11 mouse cellular contexts compared by ENCODE assay signal in the genomic region with DNA sequence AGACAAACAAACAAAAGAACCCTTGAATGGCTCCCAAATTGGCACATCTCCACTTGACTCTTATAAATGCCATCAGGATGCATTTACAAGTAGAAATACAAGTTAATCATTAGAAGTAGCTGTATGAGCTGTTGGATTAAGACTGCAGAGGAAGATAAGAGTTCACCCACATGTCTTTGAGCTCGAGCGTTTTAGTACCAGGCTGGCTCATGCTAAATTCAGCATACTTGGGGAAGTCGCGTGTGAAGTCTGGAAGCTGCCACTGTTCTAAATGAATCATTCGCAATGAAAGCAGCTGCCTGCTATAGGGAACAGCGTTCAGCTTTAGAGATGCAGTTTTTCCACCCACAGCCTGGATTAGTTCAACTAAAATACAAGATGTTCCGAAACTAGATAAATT. TPM values are rescaled to one million over a fixed set of nuclear protein-coding genes. Genes with fewer than 3 reads are reported as not detected.
DNase-seq lines count a peak whose midpoint lies in the region; TF ChIP-seq lines count a peak whose summit lies in the region.
"Had no signal": no experiment of that assay in that cellular context is flagged by ENCODE, and none has a peak within 500 bp of the region (broad histone marks: within the 10 kb centered on the region; RNA-seq: fewer than 3 reads in every experiment).

No protein-coding gene starts in this region.

- no peaks in the 10 kb centered on the region for H3K27me3 ChIP-seq in cerebellum, adult 2 months (ENCODE audit: control insufficient read depth, insufficient read depth, low read length)
- H3K27me3 ChIP-seq in embryonic facial prominence, embryonic 10.5 days (replicated peaks; ENCODE audit: low read depth, poor library complexity, severe bottlenecking) = no peaks in the 10 kb centered on the region
- H3K27me3 ChIP-seq: liver, embryonic 13.5 days; midbrain, embryonic 15.5 days had no signal

- H3K36me3 ChIP-seq in embryonic facial prominence, embryonic 10.5 days (replicated peaks) = no peaks in the 10 kb centered on the region
- H3K36me3 ChIP-seq: liver, embryonic 13.5 days; midbrain, embryonic 15.5 days had no signal

- H3K9me3 ChIP-seq in embryonic facial prominence, embryonic 10.5 days = no peaks in the 10 kb centered on the region
- H3K9me3 ChIP-seq: liver, embryonic 13.5 days; midbrain, embryonic 15.5 days had no signal

- no peak overlapping the region for H3K4me3 ChIP-seq in cerebellum, adult 2 months (replicated peaks; ENCODE audit: insufficient read depth, low read depth, low read length)
- H3K4me3 ChIP-seq in embryonic facial prominence, embryonic 10.5 days = no peak overlapping the region
- H3K4me3 ChIP-seq: liver, embryonic 13.5 days; midbrain, embryonic 15.5 days had no signal

- 48% methylated on average over 7 of the region's 7 CpGs for WGBS in cerebellum, adult 2 months
- WGBS in embryonic facial prominence, embryonic 10.5 days = 84% methylated on average over 7 of the region's 7 CpGs

- no peak for TF ChIP-seq POLR2A in cerebellum, adult 2 months (IDR thresholded peaks at IDR 0.05; ENCODE audit: borderline replicate concordance, insufficient read depth, low read length)

- intact Hi-C loops in left cerebral cortex, postnatal 10 days (cut with DNase I) = no loop called here
- intact Hi-C loops in heart, postnatal 36 days (cut with DNase I) = no loop called here

- peak; percentile 28 to 40 for DNase-seq in cerebellum, adult 2 months
- DNase-seq in cerebellum, adult 11-12 months = no peak
- DNase-seq in 3134 (ENCODE audit: extremely low read depth, insufficient read length, low spot score) = peak; percentile 1
- peak; percentile 47 to 62 for DNase-seq in frontal cortex, postnatal 10 days (ENCODE audit: low spot score in 2 of 2)
- DNase-seq in left cerebral cortex, postnatal 10 days (ENCODE audit: extremely low spot score in 1 of 2, low spot score in 2 of 2) = peak; percentile 26 to 78
- no peak for DNase-seq in embryonic facial prominence, embryonic 10.5 days (ENCODE audit: low spot score)
- no peak for DNase-seq in testis, postnatal 14 days (ENCODE audit: low spot score)
- DNase-seq in heart, postnatal 36 days = no peak
- DNase-seq: liver, embryonic 13.5 days had no signal

- no peak for TF ChIP-seq CTCF in cerebellum, adult 2 months (IDR thresholded peaks at IDR 0.05; ENCODE audit: borderline replicate concordance, insufficient read depth, low read depth, low read length)

- no peak overlapping the region for H3K27ac ChIP-seq in cerebellum, adult 2 months (ENCODE audit: insufficient read depth, low read length)
- no peak overlapping the region for H3K27ac ChIP-seq in embryonic facial prominence, embryonic 10.5 days (replicated peaks)
- H3K27ac ChIP-seq: liver, embryonic 13.5 days; midbrain, embryonic 15.5 days had no signal

- H3K4me1 ChIP-seq in cerebellum, adult 2 months (ENCODE audit: control insufficient read depth, insufficient read depth, low read length) = peaks cover 7% of the 10 kb centered on the region; the same call in 1 of the 2 replicates
- H3K4me1 ChIP-seq in embryonic facial prominence, embryonic 10.5 days = no peaks in the 10 kb centered on the region
- H3K4me1 ChIP-seq: liver, embryonic 13.5 days; midbrain, embryonic 15.5 days had no signal

RNA-seq across cellular contexts. Expression of a gene that starts 57.4 kb away (rescaled TPM):
- polyA plus RNA-seq in cerebellum, adult 2 months (2012; rRNA removed) = 15.9 and 17.3 TPM in 2 replicates
- 10 to 100 TPM; 27.0 to 27.5 TPM for total RNA-seq in left cerebral cortex, postnatal 10 days (2021)
- polyA plus RNA-seq in embryonic facial prominence, embryonic 10.5 days (2016; fragmentation: Nextera tagmentation; extraction: Ambion mirVana) = 0.01 and 0.11 TPM in 2 replicates
- 1 to 10 TPM in 1 of 2 experiments, under 1 TPM in 1; 0.89 to 2.0 TPM for total RNA-seq in heart, postnatal 36 days (2021)
- polyA plus RNA-seq: kidney, embryonic 14.5 days had no signal

Comparison
In these comparisons a context has a peak if more than half of its experiments do, and no peak if none do; other contexts are left out.
1. DNase-seq: peak in cerebellum, adult 2 months (2 of 2), 3134 (single experiment), frontal cortex, postnatal 10 days (2 of 2) and left cerebral cortex, postnatal 10 days (2 of 2); none in cerebellum, adult 11-12 months (single experiment), embryonic facial prominence, embryonic 10.5 days (single experiment), testis, postnatal 14 days (single experiment) and heart, postnatal 36 days (0 of 2).
2. RNA of a gene that starts 57.4 kb away (total RNA-seq): 27.0 to 27.5 TPM in left cerebral cortex, postnatal 10 days; 0.89 to 2.0 TPM in heart, postnatal 36 days; every median in the first group is over 4 times any median in the second.